Mouse (Mus musculus) hindbrain, embryonic 10.5 days (tissue): ENCODE measurements at regions not wholly inside any gene's neighbourhood (a gene's known extent, or its start where the extent isn't known, plus 50 kb on each side); places are given as distances from the start of the nearest gene placed in this dataset.

Source experiments
- DNase-seq: peaks from one replicate; pipeline ENCODE4 v3.0.0-alpha.2; 2017; ENCODE audit warnings: low spot score
- H3K27ac ChIP-seq: fragments of 300-500 bp; sonication (generic); 2 replicates; pipeline ENCODE4 v1.5.1; 2016; ENCODE audit warnings: mild to moderate bottlenecking, moderate library complexity
- H3K27me3 ChIP-seq: fragments of 300-500 bp; sonication (generic); 2 replicates; pipeline ENCODE4 v1.6.1; 2016; ENCODE audit warnings: mild to moderate bottlenecking; ENCODE audit not compliant: poor library complexity, insufficient read depth, severe bottlenecking
- H3K36me3 ChIP-seq: fragments of 300-500 bp; sonication (generic); 2 replicates; pipeline ENCODE4 v1.6.1; 2016; ENCODE audit warnings: mild to moderate bottlenecking, moderate library complexity
- H3K4me1 ChIP-seq: fragments of 300-500 bp; sonication (generic); replicated peaks from 2 replicates; pipeline ENCODE4 v1.6.1; 2016; ENCODE audit warnings: mild to moderate bottlenecking
- H3K4me3 ChIP-seq: fragments of 300-500 bp; sonication (generic); 2 replicates; pipeline ENCODE4 v1.5.1; 2016; ENCODE audit warnings: mild to moderate bottlenecking, moderate library complexity
- H3K9me3 ChIP-seq: fragments of 300-500 bp; sonication (generic); 2 replicates; pipeline ENCODE4 v1.6.1; 2016; ENCODE audit warnings: mild to moderate bottlenecking, moderate library complexity
- WGBS: fragments of 180-500 bp; shearing (Covaris S2); methylation state at CpG from one replicate; pipeline ENCODE4 v1.1.7; 2016; 5-methylcytosine and 5-hydroxymethylcytosine counted together

- Histone ChIP-seq H3K27me3 (no peaks in the 10 kb centered on the region), H3K27ac (no peak overlapping the region), H3K36me3 (no peaks in the 10 kb centered on the region), H3K4me1 (no peaks in the 10 kb centered on the region), H3K4me3 (no peak overlapping the region), H3K9me3 (no peaks in the 10 kb centered on the region)
- WGBS, result 85% methylated on average over 1 of the region's 1 CpGs
- DNase-seq, result no peak
These were observed 845.3 kb upstream of the Rgs18 start for GRCm38 (mm10) chr1:145620561-145620960.

DNA sequence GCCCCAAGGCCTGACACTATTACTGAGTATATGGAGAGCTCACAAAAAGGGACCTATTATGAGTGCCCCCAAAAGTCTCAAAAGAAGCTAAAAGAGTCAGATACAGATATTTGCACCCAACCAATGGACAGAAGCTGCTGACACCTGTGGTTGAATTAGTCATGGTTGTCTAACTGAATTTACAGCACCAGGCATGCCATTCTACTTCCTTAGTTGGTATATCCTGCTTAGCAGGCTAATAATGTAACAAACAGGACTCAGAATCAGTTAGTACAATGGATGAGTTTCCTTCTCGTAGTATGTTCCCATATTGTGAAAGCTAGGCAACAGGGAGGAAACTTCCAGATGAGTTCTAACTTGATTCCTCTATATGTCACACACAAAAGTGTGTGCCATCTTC is 839.1 kb upstream of the Rgs18 start:
- Histone ChIP-seq H3K27me3 (no peaks in the 10 kb centered on the region), H3K36me3 (no peaks in the 10 kb centered on the region), H3K4me3 (no peak overlapping the region), H3K9me3 (no peaks in the 10 kb centered on the region), H3K4me1 (no peaks in the 10 kb centered on the region), H3K27ac (no peak overlapping the region)
- no peak for DNase-seq
- 94% methylated on average over 1 of the region's 1 CpGs for WGBS

GRCm38 (mm10) chr1:145596983-145597382 is 821.7 kb upstream of the Rgs18 start:
- Histone ChIP-seq H3K27me3 (no peaks in the 10 kb centered on the region), H3K9me3 (no peaks in the 10 kb centered on the region), H3K4me1 (no peaks in the 10 kb centered on the region), H3K36me3 (no peaks in the 10 kb centered on the region), H3K27ac (no peak overlapping the region), H3K4me3 (no peak overlapping the region)
- 88% methylated on average over 3 of the region's 3 CpGs for WGBS
- DNase-seq, result no peak

DNA sequence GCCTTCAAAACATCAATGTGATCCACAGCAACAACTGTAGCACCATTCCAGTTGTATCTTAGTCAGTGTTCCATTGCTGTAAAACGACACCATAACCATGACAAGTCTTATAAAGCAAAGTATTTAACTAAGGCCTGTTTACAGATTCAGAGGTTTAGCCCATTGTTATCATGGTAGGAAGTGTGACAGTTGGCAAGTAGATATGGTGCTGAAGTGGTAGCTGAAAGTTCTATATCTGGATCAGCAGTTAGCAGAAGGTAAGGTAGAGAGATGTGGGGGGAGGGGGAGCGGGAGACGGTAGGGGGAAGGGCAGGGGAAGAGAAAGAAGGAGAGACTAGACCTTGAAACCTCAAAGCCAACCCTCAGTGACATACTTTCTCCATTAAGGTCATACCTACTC is 804.2 kb upstream of the Rgs18 start:
- 78% methylated on average over 3 of the region's 3 CpGs for WGBS
- Histone ChIP-seq H3K27ac (no peak overlapping the region), H3K4me1 (no peaks in the 10 kb centered on the region), H3K9me3 (no peaks in the 10 kb centered on the region), H3K4me3 (no peak overlapping the region), H3K36me3 (no peaks in the 10 kb centered on the region), H3K27me3 (no peaks in the 10 kb centered on the region)
- DNase-seq, result no peak

DNA sequence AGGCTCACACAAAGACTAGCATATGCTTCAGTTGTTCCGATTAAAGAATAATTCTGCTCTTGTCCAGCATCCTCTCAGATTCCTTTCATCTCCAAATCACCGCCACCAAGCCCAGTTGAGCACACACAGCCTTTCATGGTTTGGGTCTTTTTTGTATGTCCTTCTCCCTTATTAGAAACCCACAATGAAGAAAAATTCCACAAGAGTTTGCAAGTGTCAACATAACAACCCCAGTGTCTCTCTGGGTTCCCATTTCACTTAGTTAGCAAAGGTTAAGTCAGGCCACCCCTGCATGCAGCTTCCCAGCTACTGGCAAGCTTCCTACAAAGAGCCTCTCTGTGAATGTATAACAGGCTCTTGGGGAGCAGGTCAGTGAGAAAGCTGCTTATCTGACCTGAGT is 794.8 kb upstream of the Rgs18 start:
- Histone ChIP-seq H3K4me1 (peaks cover 10% of the 10 kb centered on the region; the same call in 1 of the 2 replicates), H3K27ac (no peak overlapping the region), H3K27me3 (no peaks in the 10 kb centered on the region), H3K9me3 (no peaks in the 10 kb centered on the region), H3K4me3 (no peak overlapping the region), H3K36me3 (no peaks in the 10 kb centered on the region)
- 32% methylated on average over 2 of the region's 2 CpGs for WGBS
- DNase-seq, result peak; percentile 45

DNA sequence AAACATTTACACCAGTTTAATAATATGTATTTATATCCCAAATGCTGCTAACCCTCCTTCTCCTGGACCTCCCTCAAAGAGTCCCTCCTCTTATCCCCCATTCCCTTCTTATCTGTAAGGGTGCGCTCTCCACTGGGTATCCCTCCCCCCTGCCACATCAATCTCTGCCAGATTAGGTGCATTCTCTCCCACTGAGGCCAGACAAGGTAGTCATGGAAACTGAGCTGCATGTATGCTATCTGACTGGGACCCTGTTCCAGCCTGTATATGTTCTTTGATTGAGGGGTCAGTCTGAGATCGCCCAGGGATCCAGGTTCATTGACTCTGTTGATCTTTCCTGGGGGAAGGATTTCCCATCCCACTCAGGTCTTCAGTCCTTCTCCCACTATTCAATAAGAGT is 786.1 kb upstream of the Rgs18 start:
- Histone ChIP-seq H3K4me1 (peaks cover 4% of the 10 kb centered on the region; the same call in 1 of the 2 replicates), H3K36me3 (no peaks in the 10 kb centered on the region), H3K27me3 (no peaks in the 10 kb centered on the region), H3K27ac (no peak overlapping the region), H3K9me3 (no peaks in the 10 kb centered on the region), H3K4me3 (no peak overlapping the region)
- 70% methylated on average over 2 of the region's 2 CpGs for WGBS
- DNase-seq, result peak; percentile 15
